Mouse (Mus musculus): Measurements from ENCODE around the gene Cacna1d. TPM values are rescaled to one million over a fixed set of nuclear protein-coding genes. Genes with fewer than 3 reads are reported as not detected.

Cacna1d gene
- polyA plus RNA-seq, 1 experiment from 2014 or later, result 10.5 TPM

GRCm38 (mm10) chr14:30299946-30300345, 191.3 kb downstream of the Cacna1d start:
- Histone ChIP-seq H3K9me3 (ENCODE audit: low read depth, low read length) (no peaks in the 10 kb centered on the region), H3K4me3 (ENCODE audit: low read depth, low read length) (no peak overlapping the region), H3K4me2 (no peak overlapping the region), H3K36me3 (ENCODE audit: insufficient read depth) (no peaks in the 10 kb centered on the region), H3K27ac (ENCODE audit: low read depth) (no peak overlapping the region), H3K9ac (no peak overlapping the region), H3K4me1 (ENCODE audit: insufficient read depth) (no peaks in the 10 kb centered on the region), H3K27me3 (ENCODE audit: insufficient read depth, low read length) (no peaks in the 10 kb centered on the region)
- WGBS, result 79% methylated on average over 7 of the region's 7 CpGs
- no peak for ATAC-seq (ENCODE audit: insufficient read depth)
- DNase-seq, result no peak
- no peak for TF ChIP-seq CTCF (IDR thresholded peaks at IDR 0.05; ENCODE audit: low read depth)

DNA sequence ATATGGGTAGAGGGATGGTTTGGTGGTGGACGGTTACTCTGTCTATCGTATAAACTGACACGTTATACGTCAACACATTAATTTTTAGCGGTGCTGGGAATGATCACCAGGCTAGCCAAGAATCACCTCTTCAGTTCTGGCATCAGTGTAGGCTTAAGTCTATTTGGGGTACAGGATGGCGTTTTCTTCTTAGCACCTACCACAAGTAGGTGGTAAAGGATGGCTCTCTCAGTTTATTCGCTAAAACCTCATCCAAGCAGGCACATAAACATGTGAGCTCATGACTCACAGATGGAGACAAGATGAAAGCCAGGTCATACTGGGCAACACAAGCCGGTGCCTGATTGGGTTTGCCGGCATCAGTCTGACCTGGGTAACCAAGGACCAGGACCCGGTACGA, 193.8 kb downstream of the Cacna1d start:
- no peaks in the 10 kb centered on the region for H3K9me3 ChIP-seq (ENCODE audit: low read depth, low read length)
- no peaks in the 10 kb centered on the region for H3K36me3 ChIP-seq (ENCODE audit: insufficient read depth)
- no peak overlapping the region for H3K9ac ChIP-seq
- H3K4me1 ChIP-seq (ENCODE audit: insufficient read depth), result no peaks in the 10 kb centered on the region
- DNase-seq (no peak), ATAC-seq (ENCODE audit: insufficient read depth) (no peak)
- whole genome bisulfite sequencing, result 84% methylated on average over 11 of the region's 11 CpGs
- H3K4me3 ChIP-seq (ENCODE audit: low read depth, low read length), result no peak overlapping the region
- TF ChIP-seq CTCF (IDR thresholded peaks at IDR 0.05; ENCODE audit: low read depth), result no peak
- no peak overlapping the region for H3K4me2 ChIP-seq
- no peak overlapping the region for H3K27ac ChIP-seq (ENCODE audit: low read depth)
- no peaks in the 10 kb centered on the region for H3K27me3 ChIP-seq (ENCODE audit: insufficient read depth, low read length)

- H3K27me3 ChIP-seq (ENCODE audit: insufficient read depth, low read length), result no peaks in the 10 kb centered on the region
- no peaks in the 10 kb centered on the region for H3K9me3 ChIP-seq (ENCODE audit: low read depth, low read length)
- no peak overlapping the region for H3K27ac ChIP-seq (ENCODE audit: low read depth)
- TF ChIP-seq CTCF (IDR thresholded peaks at IDR 0.05; ENCODE audit: low read depth), result no peak
- no peak overlapping the region for H3K4me2 ChIP-seq
- no peak for ATAC-seq (ENCODE audit: insufficient read depth)
- WGBS, result 12% methylated on average over 1 of the region's 1 CpGs
- no peak overlapping the region for H3K4me3 ChIP-seq (ENCODE audit: low read depth, low read length)
- no peak overlapping the region for H3K9ac ChIP-seq
- H3K36me3 ChIP-seq (ENCODE audit: insufficient read depth), result no peaks in the 10 kb centered on the region
- DNase-seq, result no peak
- no peaks in the 10 kb centered on the region for H3K4me1 ChIP-seq (ENCODE audit: insufficient read depth)
Measured at GRCm38 (mm10) chr14:30292135-30292463, 199.2 kb downstream of the Cacna1d start.

DNA sequence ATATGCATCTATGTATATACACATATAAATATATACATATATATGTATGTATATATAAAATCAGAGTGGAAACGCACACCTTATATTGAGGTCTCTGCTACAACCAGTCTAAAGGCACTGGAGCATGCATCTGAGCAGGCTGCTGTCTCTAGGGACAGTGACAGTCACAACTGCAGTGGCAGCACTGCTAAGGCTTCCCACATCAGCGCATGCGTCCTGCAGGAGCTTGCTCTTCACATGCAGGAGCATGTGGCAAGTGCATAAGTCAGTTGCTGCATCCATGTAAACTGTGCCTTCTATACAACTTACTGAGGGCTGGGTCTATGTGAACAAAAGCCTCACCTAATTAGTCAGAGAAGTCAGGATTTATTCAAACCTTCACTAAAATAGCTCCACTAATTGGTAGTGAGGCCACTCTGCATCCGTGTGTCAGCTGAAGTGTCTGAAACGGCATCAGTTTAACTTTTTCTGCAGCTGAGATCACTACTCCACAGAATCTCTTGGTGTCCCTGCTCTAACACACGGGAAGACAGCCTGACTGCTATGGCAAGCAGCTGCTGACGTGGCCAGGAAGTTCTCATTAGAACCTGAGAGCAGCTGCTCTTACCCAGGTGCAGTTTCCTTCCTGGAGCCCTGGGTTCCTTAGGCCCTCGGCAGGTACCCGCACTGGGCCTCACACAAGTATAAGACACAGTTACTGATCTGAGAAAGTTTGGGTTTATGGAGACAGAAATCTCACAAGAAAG, 199.7 kb downstream of the Cacna1d start:
- no peaks in the 10 kb centered on the region for H3K36me3 ChIP-seq (ENCODE audit: insufficient read depth)
- H3K4me2 ChIP-seq, result no peak overlapping the region
- H3K4me3 ChIP-seq (ENCODE audit: low read depth, low read length), result no peak overlapping the region
- H3K27me3 ChIP-seq (ENCODE audit: insufficient read depth, low read length), result no peaks in the 10 kb centered on the region
- no peak for DNase-seq
- H3K4me1 ChIP-seq (ENCODE audit: insufficient read depth), result no peaks in the 10 kb centered on the region
- no peaks in the 10 kb centered on the region for H3K9me3 ChIP-seq (ENCODE audit: low read depth, low read length)
- no peak overlapping the region for H3K9ac ChIP-seq
- no peak for TF ChIP-seq CTCF (IDR thresholded peaks at IDR 0.05; ENCODE audit: low read depth)
- ATAC-seq (ENCODE audit: insufficient read depth), result no peak
- H3K27ac ChIP-seq (ENCODE audit: low read depth), result no peak overlapping the region
- WGBS, result 49% methylated on average over 9 of the region's 9 CpGs

GRCm38 (mm10) chr14:30284446-30284845, 206.8 kb downstream of the Cacna1d start:
- DNase-seq (peak; percentile 26), ATAC-seq (ENCODE audit: insufficient read depth) (no peak; the same call in 1 of the 2 replicates)
- H3K9me3 ChIP-seq (ENCODE audit: low read depth, low read length), result no peaks in the 10 kb centered on the region
- H3K4me2 ChIP-seq, result peak overlapping the region; percentile 21
- no peaks in the 10 kb centered on the region for H3K36me3 ChIP-seq (ENCODE audit: insufficient read depth)
- H3K4me3 ChIP-seq (ENCODE audit: low read depth, low read length), result no peak overlapping the region
- H3K27me3 ChIP-seq (ENCODE audit: insufficient read depth, low read length), result no peaks in the 10 kb centered on the region
- no peak overlapping the region for H3K9ac ChIP-seq
- H3K4me1 ChIP-seq (ENCODE audit: insufficient read depth), result peaks cover 4% of the 10 kb centered on the region; the same call in 1 of the 2 replicates
- 34% methylated on average over 10 of the region's 10 CpGs for WGBS
- peak overlapping the region; percentile 10; the same call in 1 of the 2 replicates for H3K27ac ChIP-seq (ENCODE audit: low read depth)
- TF ChIP-seq CTCF (IDR thresholded peaks at IDR 0.05; ENCODE audit: low read depth), result no peak

GRCm38 (mm10) chr14:30284022-30284421, 207.2 kb downstream of the Cacna1d start:
- no peak for TF ChIP-seq CTCF (IDR thresholded peaks at IDR 0.05; ENCODE audit: low read depth)
- ATAC-seq (ENCODE audit: insufficient read depth), result peak; percentile 54; the same call in 1 of the 2 replicates
- Histone ChIP-seq H3K4me3 (ENCODE audit: low read depth, low read length) (no peak overlapping the region), H3K36me3 (ENCODE audit: insufficient read depth) (no peaks in the 10 kb centered on the region), H3K4me2 (peak overlapping the region; percentile 21), H3K27ac (ENCODE audit: low read depth) (no peak overlapping the region), H3K9ac (no peak overlapping the region), H3K9me3 (ENCODE audit: low read depth, low read length) (no peaks in the 10 kb centered on the region), H3K4me1 (ENCODE audit: insufficient read depth) (peaks cover 4% of the 10 kb centered on the region; the same call in 1 of the 2 replicates), H3K27me3 (ENCODE audit: insufficient read depth, low read length) (no peaks in the 10 kb centered on the region)
- WGBS, result 35% methylated on average over 10 of the region's 10 CpGs
- DNase-seq, result peak; percentile 51

GRCm38 (mm10) chr14:30275572-30275971, 215.7 kb downstream of the Cacna1d start:
- 87% methylated on average over 9 of the region's 9 CpGs for WGBS
- DNase-seq, result no peak
- 0 out of 2 replicates have a peak, but pooled peaks cover 4% of the 10 kb centered on the region for H3K36me3 ChIP-seq (ENCODE audit: insufficient read depth)
- TF ChIP-seq CTCF (IDR thresholded peaks at IDR 0.05; ENCODE audit: low read depth), result no peak
- H3K4me1 ChIP-seq (ENCODE audit: insufficient read depth), result 0 out of 2 replicates have a peak, but pooled peaks cover 4% of the 10 kb centered on the region
- no peak overlapping the region for H3K4me2 ChIP-seq
- H3K27me3 ChIP-seq (ENCODE audit: insufficient read depth, low read length), result no peaks in the 10 kb centered on the region
- no peak overlapping the region for H3K27ac ChIP-seq (ENCODE audit: low read depth)
- no peak overlapping the region for H3K4me3 ChIP-seq (ENCODE audit: low read depth, low read length)
- no peaks in the 10 kb centered on the region for H3K9me3 ChIP-seq (ENCODE audit: low read depth, low read length)
- no peak overlapping the region for H3K9ac ChIP-seq
- ATAC-seq (ENCODE audit: insufficient read depth), result no peak
